Mouse (Mus musculus) heart, postnatal 0 days (tissue): ENCODE data around the gene Cd151. TPM values are rescaled to one million over a fixed set of nuclear protein-coding genes. Genes with fewer than 3 reads are reported as not detected.

Source experiments
- ATAC-seq: fragments of 200-750 bp; cut with Nextera tagmentation; 2 replicates; pipeline ENCODE4 v1.8.0; 2017; ENCODE audit warnings: low read depth, moderate number of reproducible peaks, moderate library complexity; ENCODE audit not compliant: insufficient read depth
- DNase-seq: peaks from one replicate; pipeline ENCODE4 v3.0.0-alpha.2; 2016; ENCODE audit warnings: low spot score
- H3K27ac ChIP-seq: fragments of 300-500 bp; sonication (generic); 2 replicates; pipeline ENCODE4 v1.5.1; 2014; ENCODE audit warnings: low read depth, mild to moderate bottlenecking
- H3K27me3 ChIP-seq: fragments of 300-500 bp; sonication (generic); 2 replicates; pipeline ENCODE4 v1.6.1; 2014; ENCODE audit warnings: low read length, mixed read lengths; ENCODE audit not compliant: control insufficient read depth, insufficient read depth
- H3K36me3 ChIP-seq: fragments of 300-500 bp; sonication (generic); replicated peaks from 2 replicates; pipeline ENCODE4 v1.6.1; 2014; ENCODE audit warnings: low read length, mixed read lengths; ENCODE audit not compliant: control insufficient read depth, insufficient read depth
- H3K4me1 ChIP-seq: fragments of 300-500 bp; sonication (generic); 2 replicates; pipeline ENCODE4 v1.6.1; 2014; ENCODE audit warnings: antibody characterized with exemption; ENCODE audit not compliant: control insufficient read depth, insufficient read depth
- H3K4me2 ChIP-seq: fragments of 300-500 bp; sonication (generic); 2 replicates; pipeline ENCODE4 v1.6.1; 2014; ENCODE audit warnings: low read depth, mild to moderate bottlenecking, low read length, moderate library complexity
- H3K4me3 ChIP-seq: fragments of 300-500 bp; sonication (generic); 2 replicates; pipeline ENCODE4 v1.5.1; 2014; ENCODE audit warnings: low read depth, low read length
- H3K9ac ChIP-seq: fragments of 300-500 bp; sonication (generic); replicated peaks from 2 replicates; pipeline ENCODE4 v1.6.1; 2014; ENCODE audit warnings: low read depth, low read length, mixed read lengths
- H3K9me3 ChIP-seq: fragments of 300-500 bp; sonication (generic); replicated peaks from 2 replicates; pipeline ENCODE4 v1.6.1; 2016; ENCODE audit warnings: low read length; ENCODE audit not compliant: control insufficient read depth
- CTCF ChIP-seq: IDR thresholded peaks from 2 replicates; pipeline ENCODE4 v1.5.1; 2016; ENCODE audit warnings: antibody characterized with exemption, control low read depth, low read depth
- EP300 ChIP-seq: IDR thresholded peaks from 2 replicates; pipeline ENCODE4 v1.6.1; 2016; ENCODE audit warnings: antibody characterized with exemption, low read depth
- WGBS: fragments of 180-500 bp; shearing (Covaris S2); extraction: QIAGEN DNeasy Blood & Tissue Kit; methylation state at CpG from one replicate; pipeline ENCODE4 v1.1.7; 2014; 5-methylcytosine and 5-hydroxymethylcytosine counted together
- polyA plus RNA-seq: library from polyadenylated mRNA; unstranded; fragments of >200 nt; fragmentation: Nextera tagmentation; extraction: Ambion mirVana; gene quantifications from 2 replicates; pipeline ENCODE4 v1.2.1, GENCODE M21; 2015
- total RNA-seq: library from RNA; depleted of rRNA; stranded (reverse); fragments of >200 nt; gene quantifications from 2 replicates; pipeline ENCODE4 v1.2.3, GENCODE M21; 2014; ENCODE audit warnings: low replicate concordance

The Cd151 gene
- total and polyA plus RNA-seq, 2 experiments from 2014 or later, result 37.8 to 288 TPM

DNA sequence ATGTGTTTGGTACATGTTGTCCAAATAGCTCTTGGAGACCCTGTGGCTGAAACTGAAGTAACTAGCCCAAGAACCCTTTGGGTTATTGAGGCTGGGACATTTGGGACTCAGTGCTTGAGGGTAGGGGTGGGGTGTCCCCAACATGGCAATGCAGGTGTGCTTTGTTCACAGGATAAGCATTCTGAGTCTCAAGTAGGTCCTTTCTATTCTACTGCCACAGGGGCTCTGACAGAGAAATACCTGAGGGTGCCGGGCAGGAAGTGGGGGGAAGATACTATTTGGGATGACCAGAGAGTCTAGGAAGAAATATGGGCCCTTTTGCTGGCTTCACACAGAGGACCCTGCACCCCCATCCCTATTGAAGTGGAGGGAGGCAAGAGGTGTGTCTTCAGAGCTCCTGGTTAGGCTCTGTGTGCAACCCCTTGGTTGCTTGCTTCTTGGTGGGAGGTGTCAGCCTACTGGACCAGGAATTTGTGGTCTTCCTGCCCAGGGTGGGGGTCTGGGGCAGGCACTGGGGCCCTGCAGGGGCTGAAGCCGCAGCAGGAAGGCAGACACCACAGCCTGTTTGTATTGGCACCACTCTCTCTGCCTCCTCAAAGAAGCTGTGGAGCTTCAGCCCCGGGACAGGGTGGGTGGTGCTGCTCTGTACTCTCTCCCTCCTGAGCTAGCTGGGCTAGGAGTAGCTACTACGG lies 10.5 kb downstream of the Cd151 start:
- DNase-seq (no peak), ATAC-seq (no peak)
- peak overlapping the region; percentile 18; the same call in 1 of the 2 replicates for H3K9ac ChIP-seq
- peak overlapping the region; percentile 96 for H3K27ac ChIP-seq
- peaks cover 2% of the 10 kb centered on the region for H3K36me3 ChIP-seq
- no peak for TF ChIP-seq CTCF
- TF ChIP-seq EP300, result no peak
- WGBS, result 45% methylated on average over 4 of the region's 4 CpGs
- no peaks in the 10 kb centered on the region; the same call in 1 of the 2 replicates for H3K27me3 ChIP-seq
- no peaks in the 10 kb centered on the region for H3K9me3 ChIP-seq
- H3K4me2 ChIP-seq, result peak overlapping the region; percentile 93
- H3K4me1 ChIP-seq, result peaks cover 55% of the 10 kb centered on the region
- no peak overlapping the region for H3K4me3 ChIP-seq

DNA sequence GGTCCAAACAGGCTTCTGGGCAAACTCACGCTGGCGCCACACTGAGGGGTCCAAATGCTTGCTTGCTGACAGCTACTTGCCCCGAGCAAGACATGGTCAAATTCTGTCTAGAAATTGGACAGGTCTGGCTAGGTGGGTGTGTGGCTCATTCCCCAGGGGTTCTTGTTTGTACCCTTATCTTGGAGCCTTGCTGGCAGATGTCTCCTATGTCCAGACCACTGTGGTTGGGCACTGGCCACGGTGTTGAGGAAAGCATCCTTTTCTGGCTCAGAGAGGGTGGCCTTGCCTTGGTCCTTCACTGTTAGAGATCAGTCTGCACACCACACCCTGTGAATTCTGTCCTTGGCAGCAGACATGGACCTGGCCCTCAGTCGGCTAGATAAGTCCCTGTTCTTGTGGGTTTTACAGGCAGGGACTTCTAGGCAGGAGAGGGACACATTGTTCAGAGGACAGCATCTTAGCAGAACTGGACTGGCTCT lies 11.1 kb downstream of the Cd151 start:
- H3K27me3 ChIP-seq, result no peaks in the 10 kb centered on the region; the same call in 1 of the 2 replicates
- H3K27ac ChIP-seq, result peak overlapping the region; percentile 96
- 0 out of 2 replicates have a peak overlapping the region, but pooled peaks have one; percentile 93 for H3K4me2 ChIP-seq
- H3K36me3 ChIP-seq, result no peaks in the 10 kb centered on the region
- ATAC-seq (no peak), DNase-seq (no peak)
- no peaks in the 10 kb centered on the region for H3K9me3 ChIP-seq
- H3K4me3 ChIP-seq, result no peak overlapping the region
- 42% methylated on average over 5 of the region's 5 CpGs for WGBS
- TF ChIP-seq EP300 (no peak), CTCF (no peak)
- no peak overlapping the region for H3K9ac ChIP-seq
- H3K4me1 ChIP-seq, result peaks cover 56% of the 10 kb centered on the region

DNA sequence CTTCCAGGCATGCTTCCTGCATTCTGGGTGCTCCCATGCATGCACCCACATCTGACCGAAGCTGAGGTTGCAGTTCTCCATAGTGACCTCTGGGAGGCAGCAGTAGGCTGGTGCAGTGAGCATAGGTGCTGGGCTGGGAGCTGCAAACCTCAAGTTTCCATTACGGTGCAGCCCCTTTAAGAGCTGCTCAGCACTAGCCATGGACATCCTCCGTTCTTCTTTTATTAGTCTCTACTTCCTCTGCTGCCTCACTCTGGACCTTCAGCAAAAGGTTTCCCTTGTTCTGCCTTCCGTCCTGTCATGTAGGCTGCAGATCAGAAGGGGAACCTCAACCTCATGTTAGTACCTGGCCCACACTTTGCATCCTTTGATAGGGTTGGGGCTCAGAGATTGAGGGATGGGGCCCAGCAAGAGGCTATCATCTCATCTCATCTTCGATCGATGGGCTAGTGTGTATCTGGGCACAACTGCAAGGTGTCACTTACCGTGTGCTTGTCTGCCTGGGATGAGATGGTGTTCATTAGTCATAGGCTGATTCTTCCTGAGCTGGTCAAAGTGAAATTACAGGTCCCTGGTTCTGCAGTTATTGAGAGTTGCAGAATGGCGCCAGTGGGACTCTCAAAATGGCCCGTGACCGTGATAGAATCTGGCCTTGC lies 13.8 kb downstream of the Cd151 start:
- TF ChIP-seq EP300 (no peak), CTCF (peak; percentile 94)
- Histone ChIP-seq H3K9ac (no peak overlapping the region), H3K4me3 (peak overlapping the region; percentile 52), H3K9me3 (no peaks in the 10 kb centered on the region), H3K4me2 (peak overlapping the region; percentile 98), H3K27me3 (no peaks in the 10 kb centered on the region; the same call in 1 of the 2 replicates), H3K4me1 (peaks cover 42% of the 10 kb centered on the region), H3K36me3 (0 out of 2 replicates have a peak, but pooled peaks cover under 1% of the 10 kb centered on the region), H3K27ac (no peak overlapping the region)
- ATAC-seq, result peak; percentile 31
- 10% methylated on average over 10 of the region's 10 CpGs for WGBS
- peak; percentile 88 for DNase-seq

DNA sequence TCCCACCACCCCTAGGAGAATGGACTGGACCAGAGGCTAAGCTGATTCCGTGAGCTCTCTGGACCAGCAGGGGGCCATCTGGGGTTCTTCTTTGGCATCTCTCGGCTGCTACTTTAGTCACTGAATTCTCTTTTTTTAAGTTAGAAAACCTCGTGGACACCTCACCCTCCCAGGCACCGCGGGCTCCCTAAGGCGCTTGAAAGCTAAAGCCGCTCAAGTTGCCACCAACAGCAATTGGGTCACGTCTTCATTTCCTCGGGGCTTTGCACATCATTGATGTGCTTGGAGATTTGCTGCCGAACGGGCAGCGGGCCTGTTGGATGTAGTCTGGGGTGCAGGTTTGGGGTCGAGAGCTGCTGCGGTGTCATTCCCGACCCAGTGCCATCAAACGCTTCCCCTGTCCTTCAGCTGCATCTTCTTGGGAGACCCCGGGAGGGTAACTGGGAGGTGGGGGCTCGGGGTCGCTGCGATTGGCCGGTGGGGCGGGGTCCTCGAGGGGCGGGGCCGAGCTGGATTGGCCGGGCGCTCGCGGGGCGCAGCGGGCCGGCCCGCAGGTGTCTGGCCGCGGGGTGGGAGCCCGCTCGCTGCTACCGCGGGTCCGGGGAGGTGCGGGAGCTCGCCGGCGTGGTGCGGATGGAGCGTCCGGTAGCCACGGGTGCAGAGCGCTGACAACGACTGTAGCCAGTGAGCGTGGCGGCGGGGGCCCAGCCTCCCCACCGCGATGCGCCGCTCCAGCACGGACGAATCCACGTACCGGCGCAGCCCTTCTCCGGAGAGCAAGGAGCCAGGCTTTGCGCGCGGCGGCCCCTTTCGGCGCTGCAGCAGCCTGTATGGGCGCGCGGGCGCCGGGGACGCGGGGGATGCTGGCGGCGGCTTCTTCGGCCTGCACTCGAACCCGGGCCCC lies 14.6 kb downstream of the Cd151 start:
- Histone ChIP-seq H3K4me2 (peak overlapping the region; percentile 98), H3K9me3 (no peaks in the 10 kb centered on the region), H3K27ac (no peak overlapping the region), H3K36me3 (0 out of 2 replicates have a peak, but pooled peaks cover 7% of the 10 kb centered on the region), H3K4me1 (peaks cover 38% of the 10 kb centered on the region), H3K4me3 (peak overlapping the region; percentile 52), H3K27me3 (no peaks in the 10 kb centered on the region; the same call in 1 of the 2 replicates), H3K9ac (peak overlapping the region; percentile 45; the same call in 1 of the 2 replicates)
- no peak for DNase-seq
- ATAC-seq, result 0 out of 2 replicates have a peak, but pooled peaks have one; percentile 22
- no peak for TF ChIP-seq EP300
- peak; percentile 39 for TF ChIP-seq CTCF
- WGBS, result under 1% methylated on average over 72 of the region's 81 CpGs

DNA sequence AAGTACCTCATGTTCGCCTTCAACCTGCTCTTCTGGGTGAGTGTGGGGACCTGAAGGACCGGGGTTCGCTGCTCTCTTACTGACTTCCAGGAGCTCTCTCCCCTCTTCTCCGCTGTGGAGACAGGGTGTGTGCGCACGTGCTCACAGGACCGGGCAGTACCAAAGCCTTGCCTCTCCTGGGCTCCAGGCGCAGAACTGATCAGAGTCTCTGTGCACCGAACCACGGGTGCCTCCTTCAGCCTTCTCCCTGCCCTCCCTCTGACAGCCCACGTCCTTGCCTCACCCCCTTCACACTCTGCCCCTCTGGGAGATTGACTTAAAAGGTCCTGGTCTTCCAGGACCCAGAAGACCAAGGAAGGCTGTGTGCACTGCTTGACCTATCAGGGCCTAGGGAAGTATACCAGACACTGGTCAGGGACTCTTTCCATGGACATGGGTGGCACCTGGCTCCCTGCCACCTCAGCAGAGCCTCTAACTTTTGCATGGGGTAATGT lies 15.4 kb downstream of the Cd151 start:
- 0 out of 2 replicates have a peak, but pooled peaks cover 7% of the 10 kb centered on the region for H3K36me3 ChIP-seq
- H3K4me2 ChIP-seq, result peak overlapping the region; percentile 98
- H3K4me3 ChIP-seq, result peak overlapping the region; percentile 52
- ATAC-seq (no peak), DNase-seq (no peak)
- H3K27me3 ChIP-seq, result no peaks in the 10 kb centered on the region; the same call in 1 of the 2 replicates
- 18% methylated on average over 11 of the region's 11 CpGs for WGBS
- no peaks in the 10 kb centered on the region for H3K9me3 ChIP-seq
- peak overlapping the region; percentile 45; the same call in 1 of the 2 replicates for H3K9ac ChIP-seq
- no peak overlapping the region for H3K27ac ChIP-seq
- TF ChIP-seq CTCF, result no peak
- no peak for TF ChIP-seq EP300
- H3K4me1 ChIP-seq, result peaks cover 30% of the 10 kb centered on the region
